Mouse (Mus musculus) activated CD4-positive, CD25-positive, alpha-beta regulatory T cell, adult 4 months (primary cell): Measurements from ENCODE around the gene Aida. TPM values are rescaled to one million over a fixed set of nuclear protein-coding genes. Genes with fewer than 3 reads are reported as not detected.
"Not testable (repeated sequence)": the region's sequence is repeated elsewhere in the genome, so short reads cannot be mapped to it uniquely, and the experiment has no call there.

Experiments
- ATAC-seq: one replicate; pipeline ENCODE4 v1.8.0; 2017
- polyA plus RNA-seq, 2 experiments: library from polyadenylated mRNA; unstranded; fragments of 100-300 nt; shearing (Covaris generic); gene quantifications; one replicate each; pipeline ENCODE4 v1.2.1; 2017

The Aida gene
- polyA plus RNA-seq, 2 experiments from 2014 or later, result 13.4 to 17.2 TPM

GRCm38 (mm10) chr1:183322496-183322895, 26.1 kb downstream of the Aida start:
- not testable (repeated sequence) for ATAC-seq

GRCm38 (mm10) chr1:183323923-183324322, 27.5 kb downstream of the Aida start:
- no peak for ATAC-seq

DNA sequence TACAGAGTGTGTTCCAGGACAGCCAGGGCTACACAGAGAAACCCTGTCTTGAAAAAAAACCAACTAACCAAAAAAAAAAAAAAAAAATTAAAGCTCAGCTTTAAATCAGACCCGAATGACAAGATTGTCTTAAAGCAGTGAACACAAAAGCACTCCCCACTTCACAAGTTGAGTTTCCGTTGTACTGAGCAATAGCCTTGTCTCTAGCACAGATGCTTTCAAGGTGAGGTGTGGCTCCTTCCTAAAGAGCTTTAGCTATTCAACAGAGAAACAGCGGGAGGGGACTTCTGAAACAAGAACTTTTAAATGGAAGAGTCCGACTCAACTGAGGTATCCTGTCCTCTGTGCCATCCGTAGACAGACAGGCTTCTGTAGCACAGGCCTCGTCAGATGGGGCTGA, 28.0 kb downstream of the Aida start:
- no peak for ATAC-seq

GRCm38 (mm10) chr1:183327171-183327570, 30.8 kb downstream of the Aida start:
- no peak for ATAC-seq

- not testable (repeated sequence) for ATAC-seq
These were observed 46.5 kb downstream of the Aida start for GRCm38 (mm10) chr1:183342902-183343301.

- ATAC-seq, result peak; percentile 84
These were observed 48.8 kb downstream of the Aida start for GRCm38 (mm10) chr1:183344886-183345816.

- ATAC-seq, result no peak
These were observed 49.4 kb downstream of the Aida start for GRCm38 (mm10) chr1:183345817-183346195.

- peak; percentile 19 for ATAC-seq
These were observed 53.5 kb downstream of the Aida start for GRCm38 (mm10) chr1:183349840-183350239.

DNA sequence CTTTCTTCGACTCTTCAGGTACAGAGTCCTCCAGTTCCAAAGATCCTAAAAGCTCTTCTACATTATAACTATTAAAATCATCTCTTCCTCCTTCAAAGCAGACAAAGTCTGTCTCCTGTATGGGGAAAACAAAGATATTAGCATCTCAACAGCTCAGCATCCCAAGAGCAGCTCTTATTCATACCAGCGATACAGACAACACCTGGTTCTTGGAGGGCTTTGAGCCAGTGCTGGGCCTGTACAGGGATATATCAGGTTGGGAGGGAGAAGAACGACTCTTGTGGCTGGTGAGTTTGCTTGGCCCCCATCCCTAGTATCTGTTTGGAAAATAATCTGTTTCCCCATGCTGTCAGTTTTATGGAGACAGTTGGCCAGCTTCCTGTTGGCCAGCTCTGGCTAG, 62.5 kb downstream of the Aida start:
- ATAC-seq, result no peak

GRCm38 (mm10) chr1:183362301-183362700, 65.9 kb downstream of the Aida start:
- ATAC-seq, result no peak

GRCm38 (mm10) chr1:183362729-183363576, 66.6 kb downstream of the Aida start:
- ATAC-seq, result no peak

GRCm38 (mm10) chr1:183363577-183363867, 67.1 kb downstream of the Aida start:
- ATAC-seq, result no peak

- no peak for ATAC-seq
These were observed 70.0 kb downstream of the Aida start for GRCm38 (mm10) chr1:183366361-183366760.

- peak; percentile 5 for ATAC-seq
These were observed 72.4 kb downstream of the Aida start for GRCm38 (mm10) chr1:183368601-183369400.

DNA sequence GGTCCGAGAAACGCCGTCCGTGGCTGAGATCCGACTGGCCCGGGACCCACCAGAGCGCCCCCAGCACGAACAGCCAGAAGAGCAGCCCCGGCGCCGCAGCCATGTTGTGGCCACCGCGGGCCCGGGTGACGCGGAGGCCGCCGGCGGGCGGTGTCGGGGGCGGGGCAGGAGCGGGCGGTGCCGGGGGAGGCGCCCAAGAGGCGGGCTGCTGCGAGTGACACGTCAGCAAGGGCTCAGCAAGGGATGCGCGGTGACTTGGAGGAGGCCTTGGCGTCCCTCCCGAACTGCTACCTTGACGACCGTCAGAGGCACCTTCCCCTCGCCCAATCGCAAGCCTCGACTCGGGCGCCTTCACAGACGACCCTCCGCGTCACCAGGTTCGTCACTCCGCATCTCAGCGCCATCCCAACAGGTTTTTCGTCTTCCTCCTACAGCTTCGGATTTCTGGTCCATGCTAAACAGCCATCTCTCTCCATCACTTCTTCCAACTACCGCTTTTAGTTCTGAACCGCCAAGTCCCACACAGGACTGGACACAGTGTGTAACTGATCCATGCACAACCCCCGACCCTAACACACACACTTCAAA, 73.1 kb downstream of the Aida start, which contains the start of gene Mia3:
TSS of gene Mia3 (minus strand) at position 127 of the 588 bp plus-strand sequence.
- peak; percentile 99 for ATAC-seq

- ATAC-seq, result no peak
These were observed 78.3 kb downstream of the Aida start for GRCm38 (mm10) chr1:183374728-183375127.

Other genes with a start within 250 kb of the Aida start
- gene Disp1, start 75.1 kb upstream of the Aida start, polyA plus RNA-seq, result 1 to 10 TPM; 5.9 to 8.5 TPM
- gene Brox, start 679 bp downstream of the Aida start, polyA plus RNA-seq, result 10 to 100 TPM; 33.8 to 43.0 TPM
- 100 to 1,000 TPM in 1 of 2 experiments, 10 to 100 TPM in 1; 84.5 to 109 TPM for gene Mia3, start 73.0 kb downstream of the Aida start, polyA plus RNA-seq
- 10 to 100 TPM; 21.3 to 26.9 TPM for gene Taf1a, start 92.4 kb downstream of the Aida start, polyA plus RNA-seq
- gene Hhipl2, start 121.6 kb downstream of the Aida start, polyA plus RNA-seq, result not detected